Mouse (Mus musculus): ENCODE measurements around the gene Mobp.

Gene Mobp

GRCm38 (mm10) chr9:120133755-120134475 is 15.6 kb upstream of the Mobp start:
- DNase-seq (ENCODE audit: extremely low read depth, low read depth, low spot score) = no peak

DNA sequence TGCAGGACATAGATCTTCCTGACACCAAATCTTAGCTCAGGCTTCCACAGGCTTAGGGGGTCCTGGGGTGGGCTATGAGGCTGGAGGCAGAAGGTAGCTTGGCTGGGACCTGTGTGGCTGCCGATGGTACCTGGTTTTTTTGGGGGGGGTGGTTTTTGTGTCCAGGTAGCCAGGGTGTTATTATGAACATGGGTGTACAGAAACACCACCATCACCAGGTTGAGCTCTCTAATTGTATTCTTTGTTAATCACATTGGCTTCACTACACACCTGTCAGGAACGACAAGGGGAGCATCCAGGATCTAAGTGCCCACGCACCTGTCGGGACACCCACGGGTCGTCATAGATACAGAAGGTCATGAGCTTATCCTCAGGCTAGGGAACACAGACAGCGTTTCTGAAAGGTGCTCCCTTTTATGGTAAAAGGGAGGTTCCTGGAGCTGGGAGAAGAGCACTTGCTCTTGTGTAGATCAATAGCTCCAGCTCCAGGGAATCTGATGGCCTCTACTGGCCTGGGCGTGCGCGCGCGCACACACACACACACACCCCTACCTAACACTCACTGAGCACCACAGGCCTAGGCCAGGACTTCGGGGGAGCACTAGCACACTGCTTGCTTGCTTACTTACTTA is 14.9 kb upstream of the Mobp start:
- DNase-seq (ENCODE audit: extremely low read depth, low read depth, low spot score) = no peak

DNA sequence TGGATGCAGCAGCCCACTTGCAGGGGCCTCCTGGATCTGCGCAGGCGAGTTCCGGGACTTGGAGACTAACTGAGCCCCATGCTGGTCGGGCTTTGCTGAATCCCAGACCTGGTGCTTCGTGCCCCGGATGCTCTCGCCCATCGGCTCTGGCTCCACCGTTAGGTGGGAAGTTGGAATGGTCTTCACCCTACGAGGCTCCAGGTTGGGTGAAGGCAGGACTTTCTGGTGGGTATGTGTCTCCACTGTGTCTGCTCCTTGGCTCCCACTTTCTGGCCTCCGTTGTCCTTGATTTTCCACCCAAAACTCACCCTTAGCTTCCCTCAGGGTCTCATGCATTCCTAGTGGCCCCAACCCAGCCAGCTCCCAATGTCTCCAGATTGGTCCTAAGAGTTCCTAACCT is 14.1 kb upstream of the Mobp start:
- DNase-seq (ENCODE audit: extremely low read depth, low read depth, low spot score) = no peak

- DNase-seq (ENCODE audit: extremely low read depth, low read depth, low spot score) = no peak
These were observed 8.9 kb upstream of the Mobp start for GRCm38 (mm10) chr9:120140652-120141051.

DNA sequence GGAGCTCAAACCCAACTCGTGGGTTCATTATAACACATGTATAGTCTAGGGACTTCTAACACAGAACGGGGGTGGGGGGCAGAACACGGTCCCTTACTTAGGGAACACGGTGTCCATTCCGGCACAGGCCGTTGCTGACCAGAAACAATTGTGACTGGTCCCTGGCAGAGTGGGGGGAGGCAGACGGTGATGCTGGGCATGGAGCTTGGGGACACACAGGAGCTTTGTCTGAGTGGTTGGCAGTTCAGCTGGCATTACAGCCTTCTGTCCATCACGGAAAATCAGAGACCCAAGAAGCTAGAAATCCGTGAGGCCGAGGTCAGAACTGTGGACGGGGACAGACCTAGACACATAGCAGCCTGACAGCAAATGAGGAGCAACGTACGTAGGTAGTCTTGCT is 5.0 kb upstream of the Mobp start:
- DNase-seq (ENCODE audit: extremely low read depth, low read depth, low spot score) = no peak

- no peak for DNase-seq (ENCODE audit: extremely low read depth, low read depth, low spot score)
These were observed 1.6 kb downstream of the Mobp start for GRCm38 (mm10) chr9:120151152-120151551.

DNA sequence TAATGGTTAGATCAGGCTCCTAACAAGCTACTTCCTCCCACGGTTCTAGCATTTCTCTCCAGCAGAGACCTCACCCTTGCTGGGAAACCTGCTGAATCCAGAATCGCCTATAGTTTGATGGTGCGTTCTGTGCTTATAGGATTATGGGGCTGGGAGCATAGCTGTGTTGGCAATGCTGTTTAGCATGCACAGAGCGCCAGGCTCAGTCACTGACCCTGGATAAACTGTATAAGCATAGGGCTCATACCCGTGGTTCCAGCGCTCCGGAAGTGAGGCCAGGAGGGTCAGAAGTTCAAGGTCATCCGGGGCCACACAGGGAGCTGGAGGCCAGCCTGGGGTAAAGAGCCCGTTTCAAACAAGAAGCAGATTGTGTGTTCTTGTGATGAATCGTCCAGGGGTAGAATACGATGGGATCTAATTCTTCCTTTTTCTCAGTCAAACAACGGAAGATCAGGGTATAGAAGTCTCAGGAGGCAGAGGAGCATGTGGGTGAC is 2.4 kb downstream of the Mobp start:
- no peak for DNase-seq (ENCODE audit: extremely low read depth, low read depth, low spot score)

DNA sequence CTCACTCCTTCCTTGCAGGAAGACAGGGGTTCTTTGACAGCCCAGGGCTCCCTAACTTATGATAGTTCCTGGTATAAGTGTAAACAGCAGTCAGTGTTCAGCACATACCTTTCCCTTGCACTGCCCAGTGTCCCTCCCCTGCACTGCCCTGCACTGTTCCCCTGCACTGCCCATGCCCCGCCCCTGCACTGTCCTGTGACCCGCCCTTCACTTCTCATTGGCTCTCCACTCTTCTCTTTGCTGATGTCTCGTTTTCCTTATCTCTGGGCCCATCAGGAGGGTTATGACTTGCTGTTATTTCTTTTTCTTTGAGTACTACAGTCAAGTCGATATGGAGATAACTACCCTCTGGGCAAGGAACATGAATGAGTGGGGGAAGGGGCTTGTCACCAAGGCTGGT is 8.5 kb downstream of the Mobp start:
- DNase-seq (ENCODE audit: extremely low read depth, low read depth, low spot score) = no peak

DNA sequence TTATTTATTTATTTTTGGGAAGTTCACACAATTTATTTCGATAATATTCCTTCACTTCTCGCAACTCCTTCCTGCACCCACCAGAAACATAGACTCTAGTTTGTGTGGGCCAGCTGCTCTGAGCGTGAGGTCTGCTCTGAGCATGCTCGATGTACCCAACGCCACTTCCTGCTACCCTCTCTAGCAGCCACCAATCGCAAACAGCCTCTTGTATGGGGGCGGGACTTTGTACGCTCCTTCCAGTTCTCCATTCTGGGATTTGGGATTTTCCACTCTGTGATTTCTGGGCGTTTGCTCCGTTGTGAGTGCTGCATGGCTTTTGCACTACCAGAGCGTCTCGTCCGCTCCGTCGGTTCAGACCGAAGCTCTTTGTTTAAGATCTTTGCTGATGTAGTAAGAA is 14.4 kb downstream of the Mobp start:
- DNase-seq (ENCODE audit: extremely low read depth, low read depth, low spot score) = no peak

DNA sequence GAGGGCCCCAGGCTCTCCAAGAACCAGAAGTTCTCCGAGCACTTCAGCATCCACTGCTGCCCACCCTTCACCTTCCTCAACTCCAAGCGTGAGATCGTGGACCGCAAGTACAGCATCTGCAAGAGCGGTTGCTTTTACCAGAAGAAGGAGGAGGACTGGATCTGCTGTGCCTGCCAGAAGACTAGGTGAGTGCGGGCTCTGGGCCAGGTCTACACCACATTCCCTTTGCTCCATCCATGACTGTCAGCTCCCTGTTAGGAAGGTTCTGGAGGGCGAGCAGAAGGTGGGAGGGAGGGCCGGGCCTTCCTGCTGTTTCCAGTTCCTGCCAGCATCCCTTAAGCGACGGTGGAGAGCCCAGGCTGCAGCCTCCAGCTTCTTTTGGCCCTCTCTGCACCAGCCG is 18.3 kb downstream of the Mobp start:
- no peak for DNase-seq (ENCODE audit: extremely low read depth, low read depth, low spot score)

DNA sequence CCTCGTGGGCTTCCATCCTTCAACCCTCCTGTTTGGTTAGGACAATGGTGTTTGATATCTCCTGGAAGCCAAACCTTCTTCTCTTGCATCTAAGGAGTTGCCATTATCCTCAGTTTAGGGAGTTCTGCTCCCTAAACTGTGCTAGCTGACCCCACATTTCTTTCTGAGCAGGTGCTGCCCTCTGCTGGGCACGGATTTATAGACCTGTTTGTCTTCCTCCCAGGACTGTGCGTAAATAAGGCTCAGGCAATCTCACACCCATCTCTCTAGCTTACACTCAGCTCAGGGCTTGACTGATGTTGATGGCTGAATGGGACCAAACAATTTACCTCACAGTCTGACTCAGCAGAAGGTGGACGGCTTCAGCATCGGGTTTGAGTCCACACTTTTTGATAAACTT is 21.8 kb downstream of the Mobp start:
- DNase-seq (ENCODE audit: extremely low read depth, low read depth, low spot score) = no peak

GRCm38 (mm10) chr9:120174436-120175137 is 25.1 kb downstream of the Mobp start:
- no peak for DNase-seq (ENCODE audit: extremely low read depth, low read depth, low spot score)

- no peak for DNase-seq (ENCODE audit: extremely low read depth, low read depth, low spot score)
These were observed 29.3 kb downstream of the Mobp start for GRCm38 (mm10) chr9:120178813-120179212.

DNA sequence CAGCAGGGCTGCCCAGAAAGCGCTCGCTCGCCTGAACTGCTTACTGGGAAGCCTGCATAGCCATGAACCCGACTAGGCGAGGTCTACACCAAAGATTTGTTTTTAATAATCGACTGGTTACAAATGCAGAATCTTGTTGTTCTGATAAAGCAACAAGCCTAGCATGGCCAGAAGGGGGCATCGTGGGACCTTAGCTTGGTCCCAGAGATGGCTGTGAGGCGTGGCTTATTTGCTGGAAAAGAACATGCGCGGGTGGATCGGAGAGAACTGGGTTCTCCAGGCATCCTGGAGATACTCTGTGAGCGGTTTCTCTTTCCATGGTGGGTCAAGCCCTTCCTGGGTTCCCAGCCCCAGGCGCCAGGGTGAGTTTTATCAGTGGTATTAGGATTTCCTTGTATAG is 35.0 kb downstream of the Mobp start:
- no peak for DNase-seq (ENCODE audit: extremely low read depth, low read depth, low spot score)

GRCm38 (mm10) chr9:120186856-120187255 is 37.3 kb downstream of the Mobp start:
- DNase-seq (ENCODE audit: extremely low read depth, low read depth, low spot score) = no peak

DNA sequence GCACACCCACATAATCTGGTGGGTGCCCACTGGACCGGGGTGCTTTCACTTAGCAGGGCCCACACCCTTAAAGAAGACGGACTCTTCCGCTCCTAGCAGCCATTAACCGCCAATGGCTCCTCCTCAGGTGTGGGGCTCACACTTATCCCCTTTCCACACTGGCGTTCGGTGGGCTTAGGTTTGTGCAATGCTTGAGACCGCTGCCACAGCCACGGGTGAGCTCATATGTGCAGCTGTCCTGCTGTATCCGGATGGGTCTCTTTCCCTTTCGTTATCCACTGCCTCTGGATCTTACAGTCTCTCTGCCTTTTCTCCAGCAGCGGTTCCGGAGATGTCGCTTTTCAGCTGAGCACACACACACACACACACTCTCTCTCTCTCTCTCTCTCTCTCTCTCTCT is 41.4 kb downstream of the Mobp start:
- DNase-seq (ENCODE audit: extremely low read depth, low read depth, low spot score) = no peak

- no peak for DNase-seq (ENCODE audit: extremely low read depth, low read depth, low spot score)
These were observed 42.0 kb downstream of the Mobp start for GRCm38 (mm10) chr9:120191362-120192098.

DNA sequence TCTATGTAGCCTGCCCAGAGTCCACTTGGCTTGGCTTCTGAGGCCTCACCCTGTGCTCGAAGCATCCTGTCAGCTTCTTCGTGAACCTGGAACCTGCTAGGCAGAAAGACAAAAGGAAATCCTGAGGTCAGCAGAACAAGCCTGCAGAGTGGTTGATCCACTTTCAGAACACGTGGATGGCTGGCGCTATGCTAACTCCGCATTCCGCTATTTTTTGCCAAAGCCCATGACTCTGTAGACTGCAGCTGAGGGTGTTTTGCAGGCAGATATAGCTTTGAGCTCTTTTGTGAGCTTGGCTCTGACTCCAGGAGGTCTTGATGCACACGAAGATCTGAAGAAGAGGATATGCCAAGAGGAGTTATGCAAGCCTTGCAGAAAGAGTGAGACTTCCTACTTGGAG is 43.2 kb downstream of the Mobp start:
- DNase-seq (ENCODE audit: extremely low read depth, low read depth, low spot score) = no peak

GRCm38 (mm10) chr9:120200873-120201272 is 51.4 kb downstream of the Mobp start:
- no peak for DNase-seq (ENCODE audit: extremely low read depth, low read depth, low spot score)

GRCm38 (mm10) chr9:120201743-120202142 is 52.2 kb downstream of the Mobp start:
- no peak for DNase-seq (ENCODE audit: extremely low read depth, low read depth, low spot score)

DNA sequence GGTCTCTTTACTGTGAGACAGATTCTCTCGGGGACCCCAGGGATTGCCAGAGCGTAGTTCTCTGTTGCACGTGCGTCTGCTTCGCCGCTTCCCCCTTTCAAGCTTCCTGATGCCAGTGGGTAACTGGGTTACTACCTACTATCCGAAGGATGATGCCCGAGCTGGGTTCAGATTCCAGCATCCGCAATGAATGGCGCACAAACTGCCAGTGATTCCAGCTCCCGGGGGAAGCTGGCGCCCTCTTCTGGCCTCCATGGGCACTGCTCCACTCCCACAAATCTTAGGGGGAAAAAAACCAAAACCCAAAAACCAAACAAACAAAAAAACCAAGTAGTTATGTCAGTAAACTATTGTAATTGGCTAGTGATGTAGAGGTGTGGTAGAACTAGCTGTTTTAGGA is 53.2 kb downstream of the Mobp start:
- no peak for DNase-seq (ENCODE audit: extremely low read depth, low read depth, low spot score)
